Comparison of ENCODE assay signal across 22 mouse cellular contexts in genomic region chr4:100877351-100877750, GRCm38 (mm10).
A peak's percentile ranks its signal among the peaks of the same experiment; 100 is the strongest.
DNase-seq lines count a peak whose midpoint lies in the region; ATAC-seq and TF ChIP-seq lines count a peak whose summit lies in the region.
"Had no signal": no experiment of that assay in that cellular context is flagged by ENCODE, and none has a peak within 500 bp of the region (broad histone marks: within the 10 kb centered on the region; RNA-seq: fewer than 3 reads in every experiment).

No protein-coding gene starts in this region.

- peak; percentile 85 for ATAC-seq in Patski
- ATAC-seq in granulocyte monocyte progenitor cell, adult 5-6 weeks (replicated peaks; ENCODE audit: poor library complexity, severe bottlenecking), result no peak
- ATAC-seq: activated CD4-positive, CD25-positive, alpha-beta regulatory T cell, adult 4 months; CD4-positive, CD25-positive, alpha-beta regulatory T cell, adult 4 months had no signal

- POLR2A ChIA-PET in Patski (lab: Charles Lee), result no interaction called here

- DNase-seq in 3T3-L1 (ENCODE audit: low read depth, low spot score) (peak; percentile 62), NIH3T3 (ENCODE audit: low read depth) (peak; percentile 46), Patski (ENCODE audit: low read depth, low spot score) (peak; percentile 81)
- DNase-seq in cerebellum, adult 8-10 months, result no peak
- DNase-seq in heart, postnatal 36 days, result no peak
- DNase-seq: adrenal gland, adult 2 months; adrenal gland, adult 8-10 months; adrenal gland, postnatal 10 days; adrenal gland, postnatal 14 days; adrenal gland, postnatal 25 days; adrenal gland, postnatal 36 days; B cell, adult 2 months; cerebellum, adult 11 months; cerebellum, adult 11-12 months; cerebellum, adult 18-20 months; cerebellum, adult 2 months; cerebellum, adult 9-10 months; cerebellum, adult 9-11 months had no signal

- no peaks in the 10 kb centered on the region for H3K27me3 ChIP-seq in Patski
- H3K27me3 ChIP-seq: CH12.LX had no signal

- in situ Hi-C loops in Patski (cut with MboI; ENCODE audit: low pct_unique_long_range_greater_than_20kb), result no loop called here

- intact Hi-C loops in heart, postnatal 36 days (cut with DNase I), result no loop called here

- TF ChIP-seq CTCF in Patski (IDR thresholded peaks at IDR 0.05), result no peak

- CTCF ChIA-PET in Patski (lab: Charles Lee), result no interaction called here

Comparison
In these comparisons a context has a peak if more than half of its experiments do, and no peak if none do; other contexts are left out.
1. DNase-seq: peak in 3T3-L1 (single experiment), NIH3T3 (single experiment) and Patski (single experiment); none in cerebellum, adult 8-10 months (single experiment) and heart, postnatal 36 days (0 of 2).